Mouse (Mus musculus) naive thymus-derived CD4-positive, alpha-beta T cell, adult 2 months (primary cell): ENCODE measurements around the gene Parp8.

ENCODE experiments used
- DNase-seq: peaks from one replicate; pipeline ENCODE4 v3.0.0-alpha.2; 2011; ENCODE audit warnings: low read depth

Gene Parp8

GRCm38 (mm10) chr13:117025226-117026067 lies at the start of gene Parp8:
TSS of gene Parp8 (minus strand) at chr13:117025537.
- peak; percentile 61 for DNase-seq

DNA sequence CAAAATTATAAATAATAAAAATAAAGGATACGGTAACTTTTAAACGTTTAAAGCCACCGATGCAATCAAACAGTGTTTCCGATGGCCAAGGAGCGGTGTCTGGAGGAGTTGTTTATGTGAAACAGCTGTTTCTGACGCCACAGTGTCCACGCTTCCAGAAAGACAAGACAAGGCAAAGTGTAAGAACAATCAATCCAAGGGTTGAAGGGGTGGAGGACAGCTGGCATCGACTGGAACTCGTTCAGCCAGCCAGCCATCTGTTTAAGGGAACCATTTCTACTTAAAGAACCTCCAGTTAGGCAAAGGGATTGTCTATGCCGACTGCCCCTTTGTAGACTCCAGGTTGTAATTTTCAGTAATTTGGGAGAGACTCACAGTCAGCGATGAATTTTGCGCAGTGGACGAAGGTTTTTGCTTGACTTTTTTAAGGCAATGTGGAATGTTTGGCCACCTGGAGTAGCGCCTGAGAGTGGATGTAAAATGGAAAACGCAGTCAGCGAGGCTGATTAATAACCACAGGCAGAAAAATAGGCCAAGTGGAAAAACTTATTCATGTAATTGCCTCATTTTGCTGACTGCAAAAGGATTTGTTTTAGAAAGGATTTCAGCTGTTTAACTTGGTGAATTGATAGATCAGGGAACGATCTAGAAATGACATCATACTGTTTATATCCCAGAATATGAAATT lies 37.4 kb upstream of the Parp8 start:
- no peak for DNase-seq

DNA sequence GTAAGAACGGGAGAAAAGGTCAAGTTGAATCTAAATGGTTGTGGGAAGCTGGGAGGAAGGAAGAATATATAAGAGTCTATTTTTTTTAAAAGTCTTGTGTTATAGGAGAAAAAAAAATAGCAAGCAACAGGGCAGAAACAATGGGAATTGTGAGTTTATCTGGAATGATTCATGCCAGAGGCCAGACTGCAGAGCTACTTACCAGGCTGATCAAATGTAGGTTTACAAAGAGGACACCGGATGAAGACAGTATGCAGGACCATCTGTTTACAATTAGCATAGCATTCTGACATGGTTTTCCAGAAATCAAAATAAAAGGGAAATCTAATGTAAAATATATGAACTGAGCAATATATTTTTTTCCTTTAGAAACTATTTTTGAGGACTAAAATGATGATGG lies 31.1 kb upstream of the Parp8 start:
- DNase-seq, result no peak

GRCm38 (mm10) chr13:117054811-117055496 lies 29.6 kb upstream of the Parp8 start:
- DNase-seq, result peak; percentile 68

DNA sequence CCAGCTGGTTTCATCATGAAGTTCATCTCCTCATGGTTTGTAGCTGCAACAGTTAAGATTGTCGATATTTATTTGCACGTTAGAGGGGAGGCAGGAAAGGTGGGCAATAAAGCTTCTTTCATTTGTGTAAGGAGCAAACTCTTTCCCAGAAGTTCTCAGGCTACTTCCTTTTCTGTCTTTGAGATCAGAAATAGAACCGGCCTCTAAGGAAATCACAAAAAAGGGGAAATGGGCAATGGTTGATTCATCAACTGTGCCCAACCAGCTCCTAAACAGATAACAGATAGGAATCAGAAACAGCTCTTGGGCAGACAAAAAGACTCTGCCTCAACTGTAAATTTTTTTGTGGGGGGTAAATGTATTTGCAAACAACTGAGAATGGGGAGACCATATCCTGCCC lies 27.4 kb upstream of the Parp8 start:
- no peak for DNase-seq

DNA sequence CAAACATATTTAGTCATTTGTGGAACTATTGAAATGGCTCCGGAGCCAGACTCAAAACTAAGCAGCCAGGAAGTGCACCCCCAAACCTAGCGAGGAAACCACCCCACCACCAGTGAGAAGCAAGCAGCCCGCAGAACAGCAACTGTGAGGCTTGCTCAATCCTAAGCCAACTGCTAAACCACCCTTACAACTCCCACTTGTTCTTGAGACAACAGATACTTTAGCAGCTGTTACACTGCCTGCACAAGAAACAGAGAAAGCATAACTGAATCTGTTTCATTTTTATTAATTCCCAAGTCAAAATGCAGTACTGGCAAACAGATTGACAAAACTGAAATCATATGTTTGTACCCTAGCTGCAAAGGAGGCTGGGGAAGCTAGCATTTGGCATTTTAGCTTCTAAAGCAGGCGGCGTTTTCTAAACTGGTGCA lies 23.2 kb upstream of the Parp8 start:
- peak; percentile 66 for DNase-seq

DNA sequence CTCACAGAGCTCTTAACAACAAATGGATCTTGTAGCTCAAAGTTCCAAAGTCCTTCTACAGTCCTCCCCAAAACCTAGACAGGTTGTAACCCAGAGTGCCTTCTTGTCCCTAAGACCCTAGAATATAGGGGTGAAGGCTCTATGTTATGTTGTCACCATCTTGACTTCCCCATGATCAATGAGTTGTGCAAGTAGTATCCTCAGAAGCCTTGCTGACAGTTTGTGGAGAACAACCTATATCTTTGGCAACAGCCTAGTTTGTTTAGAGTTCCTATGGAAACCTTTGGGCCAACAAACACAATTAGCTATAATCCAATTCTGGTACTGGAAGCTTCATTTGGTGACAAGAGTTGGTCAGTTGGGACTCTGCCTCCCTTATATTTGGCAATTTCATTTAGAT lies 18.2 kb upstream of the Parp8 start:
- DNase-seq, result no peak

DNA sequence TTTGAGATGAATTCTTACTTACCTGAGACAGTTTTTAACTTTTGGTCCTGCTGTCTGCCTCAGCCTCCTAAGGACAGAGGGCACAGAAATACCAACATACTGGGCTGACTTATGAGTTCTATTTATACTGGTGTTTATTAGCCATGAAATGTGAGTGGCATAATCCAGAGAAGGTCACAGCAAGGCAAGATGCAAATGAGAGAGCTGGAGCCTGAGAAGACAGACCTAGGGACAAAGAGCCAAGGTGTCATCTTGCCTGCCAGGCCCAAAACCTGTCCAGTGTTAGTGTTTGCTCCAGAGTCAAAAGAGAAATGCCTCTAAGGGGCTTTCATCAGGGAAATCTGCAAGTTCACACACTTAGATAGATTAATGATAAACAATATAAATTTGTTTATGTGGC lies 15.7 kb upstream of the Parp8 start:
- no peak for DNase-seq

GRCm38 (mm10) chr13:117036277-117036676 lies 10.9 kb upstream of the Parp8 start:
- DNase-seq, result no peak

GRCm38 (mm10) chr13:117035121-117035520 lies 9.8 kb upstream of the Parp8 start:
- DNase-seq, result no peak

- no peak for DNase-seq
These were observed 9.3 kb upstream of the Parp8 start for GRCm38 (mm10) chr13:117034676-117035075.

DNA sequence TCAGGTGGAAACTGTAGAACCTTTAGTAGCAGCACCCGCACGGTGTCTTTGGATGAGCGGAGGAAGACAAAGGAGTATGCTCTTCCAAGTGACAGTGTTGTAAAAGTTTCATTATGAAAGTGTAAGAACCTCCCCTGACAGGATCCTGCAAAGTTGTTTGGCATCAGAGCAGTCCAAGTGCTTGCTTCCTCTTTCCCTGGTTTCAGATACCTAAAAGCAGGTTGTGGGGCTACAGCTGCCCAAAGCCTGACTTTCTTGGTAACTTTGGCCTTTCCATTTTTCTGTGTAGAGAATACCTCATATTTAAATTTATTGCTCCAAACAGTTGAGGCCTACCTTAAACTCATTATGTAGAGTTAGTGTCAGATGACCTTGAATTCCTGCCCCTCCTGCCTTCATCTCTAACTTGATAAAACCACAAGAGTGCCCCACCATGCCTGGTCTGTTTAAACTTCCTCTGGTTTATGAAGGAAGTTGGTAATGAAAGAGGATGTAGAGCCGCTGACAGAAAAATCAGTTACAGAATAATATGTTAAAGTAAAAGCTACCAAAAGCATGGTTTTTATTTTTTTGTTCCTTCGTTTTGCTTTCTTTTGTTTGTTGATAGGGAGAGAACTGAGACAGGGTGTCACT lies 8.5 kb upstream of the Parp8 start:
- peak; percentile 57 for DNase-seq

DNA sequence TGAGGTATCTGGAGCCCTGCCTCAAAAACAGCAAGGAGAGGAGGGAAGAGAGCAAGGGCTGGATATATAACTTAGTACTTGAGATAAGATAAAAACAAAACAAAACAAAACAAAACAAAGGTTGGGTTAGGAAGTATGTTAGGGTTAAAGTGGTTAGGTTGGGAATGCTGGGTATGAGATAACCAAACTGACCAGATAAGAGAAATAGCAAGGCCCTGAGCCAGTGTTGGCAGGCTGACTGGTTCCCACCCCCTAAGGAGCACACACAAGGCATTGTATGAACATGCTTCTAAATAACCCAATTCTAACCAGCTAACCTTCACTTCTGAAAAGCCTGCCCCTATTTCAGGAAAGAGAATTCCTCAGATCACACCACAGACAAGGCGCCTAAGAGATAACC lies 7.1 kb upstream of the Parp8 start:
- DNase-seq, result no peak

DNA sequence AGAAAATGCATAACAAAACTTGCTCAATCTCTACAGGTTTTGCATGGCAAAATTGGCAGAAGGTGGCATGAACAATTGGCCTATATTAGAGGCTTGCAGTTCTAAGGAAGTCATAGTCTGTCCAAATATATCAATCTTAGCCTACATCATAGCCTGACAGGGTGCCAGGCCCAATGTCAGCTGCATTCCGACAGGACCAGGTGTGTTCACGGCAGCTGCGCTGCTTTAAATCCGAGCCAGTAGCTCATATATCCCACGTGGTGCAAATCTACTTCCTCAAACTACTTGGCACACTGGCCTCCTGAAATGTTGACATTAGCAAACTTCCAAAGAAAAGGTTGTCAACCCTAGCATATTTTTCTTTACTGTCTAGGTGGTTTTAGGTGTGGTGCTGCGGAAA lies 6.2 kb upstream of the Parp8 start:
- DNase-seq, result no peak

DNA sequence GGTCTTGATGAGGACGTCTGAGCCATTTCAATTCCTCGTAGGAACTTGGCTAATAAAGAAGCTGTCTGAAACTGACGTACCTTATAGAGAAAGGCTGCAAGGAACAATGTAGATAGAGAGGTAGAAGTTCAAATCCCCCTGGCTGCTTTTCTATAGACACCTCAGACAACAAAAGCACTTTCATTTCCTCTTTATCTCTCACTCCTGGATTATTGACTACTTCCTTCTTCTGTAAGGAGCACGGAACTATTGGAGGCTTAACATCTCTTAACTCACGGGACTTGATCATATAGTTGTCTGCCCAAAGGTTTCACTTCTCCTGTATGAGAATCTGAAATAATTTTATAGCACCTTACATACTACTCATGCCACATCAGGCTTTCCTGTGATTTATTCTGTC lies 2.9 kb upstream of the Parp8 start:
- DNase-seq, result no peak

GRCm38 (mm10) chr13:117027336-117027735 lies 2.0 kb upstream of the Parp8 start:
- DNase-seq, result no peak

DNA sequence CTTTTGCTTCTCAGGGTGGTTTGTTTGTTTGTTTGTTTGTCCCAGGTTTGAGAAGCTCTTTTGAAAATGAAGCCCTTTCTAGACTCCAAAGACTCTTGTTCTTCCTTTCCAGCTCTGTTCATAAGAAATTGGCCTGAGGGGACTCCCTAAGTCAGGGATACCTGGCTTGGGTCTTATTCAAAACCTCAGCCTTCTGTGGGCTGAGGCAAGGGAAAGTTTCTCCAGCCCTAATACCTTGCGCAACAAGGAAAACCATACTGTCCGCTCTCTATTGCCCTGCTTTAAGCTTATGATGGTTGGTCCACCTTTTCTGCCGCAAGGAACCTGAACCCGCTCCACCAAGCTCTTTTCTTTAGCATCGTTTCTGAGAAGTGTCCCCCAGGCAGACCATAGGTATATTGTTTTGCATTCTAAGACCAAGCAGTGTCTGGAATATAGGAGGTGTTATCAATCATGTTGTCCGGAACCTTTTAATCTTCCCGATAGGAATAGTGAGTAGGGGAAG lies 991 bp upstream of the Parp8 start:
- DNase-seq, result no peak

DNA sequence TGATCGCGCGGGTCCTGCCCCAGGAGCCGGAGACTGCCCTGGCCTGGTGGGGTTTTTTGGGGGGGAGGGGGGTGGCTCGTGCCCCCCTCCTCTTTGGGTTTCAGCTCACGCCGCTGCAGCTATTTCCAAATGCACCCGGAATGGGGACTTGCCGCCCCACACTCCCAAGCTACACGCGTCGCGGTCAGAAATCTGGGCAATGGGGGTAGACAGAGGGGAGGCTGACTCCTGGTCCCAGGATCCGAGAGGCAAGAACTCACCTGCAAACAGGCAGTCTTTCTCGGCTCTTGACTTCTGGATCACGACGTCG lies 466 bp downstream of the Parp8 start:
- DNase-seq, result no peak

DNA sequence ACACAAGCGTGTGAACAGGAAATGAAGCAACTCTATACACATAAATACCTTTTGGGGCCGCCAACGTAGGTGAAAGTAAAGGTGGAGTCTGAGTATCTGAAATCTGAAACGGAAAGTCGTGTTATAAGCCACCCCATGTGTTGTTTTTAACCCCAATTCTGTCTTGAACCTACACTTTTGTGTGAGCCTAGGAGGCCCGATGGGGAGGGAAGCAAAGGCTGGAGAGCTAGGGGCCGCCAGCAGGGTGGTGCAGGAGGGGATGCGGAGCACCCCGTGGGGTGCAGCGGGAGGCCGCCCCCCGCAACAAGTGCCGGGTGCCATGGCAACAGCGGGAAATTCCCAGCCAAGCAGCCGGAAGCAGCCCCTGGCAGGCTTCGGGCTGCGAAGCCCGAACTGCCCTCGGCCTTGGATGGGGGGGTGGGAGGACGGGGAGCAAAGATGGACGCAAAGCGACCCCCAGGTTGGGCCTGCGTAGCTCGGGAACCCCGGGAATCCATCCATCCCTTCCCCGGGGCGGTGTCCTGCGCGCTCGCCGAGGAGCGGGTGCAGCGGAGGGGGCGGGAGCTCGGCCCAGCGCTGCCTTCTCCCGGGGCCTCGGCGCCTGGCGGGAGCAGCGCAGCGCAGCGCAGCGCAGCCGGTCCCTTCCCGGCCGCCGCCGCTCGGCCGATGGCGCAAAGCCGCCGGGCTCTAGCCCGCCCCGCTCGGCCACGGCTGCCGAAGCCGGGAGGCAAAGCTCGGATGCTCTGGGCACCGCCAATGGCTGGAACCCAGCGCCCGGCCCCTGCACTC lies 1.0 kb downstream of the Parp8 start:
- DNase-seq, result peak; percentile 93

DNA sequence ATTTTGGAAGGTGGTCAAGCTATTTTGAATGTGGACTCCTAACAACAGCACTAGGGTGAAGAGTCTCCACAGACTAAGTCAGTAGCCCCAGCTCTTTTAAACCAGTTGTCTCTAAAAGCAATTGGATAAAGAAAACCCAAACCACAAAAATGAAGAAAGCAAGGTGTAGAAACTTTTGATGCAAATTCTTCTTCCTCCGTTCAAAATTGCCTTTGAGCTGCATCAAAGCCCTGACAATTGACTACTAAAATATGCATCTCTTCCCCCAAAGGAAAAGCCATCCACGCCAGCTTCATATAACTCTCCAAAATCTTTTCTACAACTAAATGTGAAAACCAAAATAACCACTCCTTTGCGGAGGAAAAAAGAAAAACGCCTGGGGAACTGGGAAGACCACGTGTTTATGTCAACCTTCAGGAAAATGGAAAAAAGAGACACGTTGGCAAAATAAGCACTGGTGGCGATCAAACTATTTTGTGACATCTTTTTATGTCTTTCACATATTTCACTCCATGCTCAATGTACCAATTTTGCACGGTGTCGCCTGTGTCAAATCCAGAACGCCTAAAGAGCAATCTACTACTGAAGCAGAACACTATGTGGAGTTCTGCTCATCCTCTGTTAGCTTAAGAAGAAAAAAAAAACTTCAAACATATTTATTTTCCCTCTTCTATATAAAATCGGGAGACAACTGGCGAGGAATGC lies 1.8 kb downstream of the Parp8 start:
- DNase-seq, result peak; percentile 72

DNA sequence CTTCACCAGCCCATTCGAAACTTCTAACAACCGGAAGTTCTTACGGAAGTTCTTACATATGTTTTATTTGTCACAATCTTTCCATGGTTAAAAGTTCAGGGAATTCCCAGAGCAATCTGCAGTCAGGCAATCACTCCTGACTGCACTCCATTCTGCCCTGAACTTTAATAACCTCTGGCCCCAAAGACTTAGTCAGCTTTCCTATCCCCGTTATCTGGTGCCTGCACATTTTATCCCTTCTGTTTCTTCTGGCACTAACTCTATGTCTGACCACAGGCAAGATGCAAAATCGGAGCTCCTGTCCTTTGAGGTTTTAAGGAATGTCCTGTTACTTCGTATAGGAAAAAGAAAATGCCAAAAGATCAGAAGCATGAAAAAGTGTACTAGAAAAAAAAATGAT lies 4.7 kb downstream of the Parp8 start:
- DNase-seq, result no peak
